Mouse (Mus musculus): ENCODE results near the gene Nmrk2. TPM values are rescaled to one million over a fixed set of nuclear protein-coding genes. Genes with fewer than 3 reads are reported as not detected.
"Not testable (repeated sequence)": the region's sequence is repeated elsewhere in the genome, so short reads cannot be mapped to it uniquely, and the experiment has no call there.

The Nmrk2 gene
- polyA plus RNA-seq, 1 experiment from 2014 or later = not detected

DNA sequence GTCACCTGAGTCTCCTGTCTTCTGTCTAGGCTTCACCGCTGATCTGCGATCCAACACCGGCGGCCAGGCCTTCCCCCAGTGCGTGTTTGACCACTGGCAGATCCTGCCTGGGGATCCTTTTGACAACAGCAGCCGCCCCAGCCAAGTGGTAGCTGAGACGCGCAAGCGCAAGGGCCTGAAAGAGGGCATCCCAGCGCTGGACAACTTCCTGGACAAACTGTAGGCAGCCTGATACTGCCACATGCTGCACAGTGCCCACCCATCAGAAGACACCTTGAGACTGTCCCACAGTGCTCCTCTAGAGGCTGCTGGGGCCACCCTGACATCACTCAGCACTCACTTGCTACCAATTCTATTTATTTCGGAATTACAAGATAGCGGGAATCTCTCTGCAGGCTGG lies 20.0 kb downstream of the Nmrk2 start:
- H3K4me3 ChIP-seq; H3K9me3 ChIP-seq; ATAC-seq (ENCODE audit: insufficient number of reproducible peaks, insufficient read depth, low FRiP score, low TSS enrichment, low read depth); H3K9ac ChIP-seq; H3K27me3 ChIP-seq; H3K4me2 ChIP-seq: not testable (repeated sequence)
- WGBS = 81% methylated on average over 12 of the region's 12 CpGs
- Histone ChIP-seq H3K36me3 (peaks cover 83% of the 10 kb centered on the region), H3K4me1 (peaks cover 58% of the 10 kb centered on the region), H3K27ac (peak overlapping the region; percentile 74; the same call in 1 of the 2 replicates)

DNA sequence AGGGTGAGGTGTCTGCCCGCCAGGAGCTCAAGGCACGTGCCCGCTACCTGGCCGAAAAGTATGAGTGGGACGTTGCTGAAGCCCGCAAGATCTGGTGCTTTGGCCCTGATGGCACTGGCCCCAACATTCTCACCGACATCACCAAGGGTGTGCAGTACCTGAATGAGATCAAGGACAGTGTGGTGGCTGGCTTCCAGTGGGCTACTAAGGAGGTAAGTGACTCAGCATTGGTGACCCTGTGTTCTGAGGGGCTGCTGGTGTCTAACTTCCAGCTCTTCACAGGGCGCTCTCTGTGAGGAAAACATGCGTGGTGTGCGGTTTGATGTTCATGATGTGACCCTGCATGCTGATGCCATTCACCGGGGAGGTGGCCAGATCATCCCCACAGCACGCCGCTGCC lies 20.9 kb downstream of the Nmrk2 start:
- H3K36me3 ChIP-seq = peaks cover 76% of the 10 kb centered on the region

DNA sequence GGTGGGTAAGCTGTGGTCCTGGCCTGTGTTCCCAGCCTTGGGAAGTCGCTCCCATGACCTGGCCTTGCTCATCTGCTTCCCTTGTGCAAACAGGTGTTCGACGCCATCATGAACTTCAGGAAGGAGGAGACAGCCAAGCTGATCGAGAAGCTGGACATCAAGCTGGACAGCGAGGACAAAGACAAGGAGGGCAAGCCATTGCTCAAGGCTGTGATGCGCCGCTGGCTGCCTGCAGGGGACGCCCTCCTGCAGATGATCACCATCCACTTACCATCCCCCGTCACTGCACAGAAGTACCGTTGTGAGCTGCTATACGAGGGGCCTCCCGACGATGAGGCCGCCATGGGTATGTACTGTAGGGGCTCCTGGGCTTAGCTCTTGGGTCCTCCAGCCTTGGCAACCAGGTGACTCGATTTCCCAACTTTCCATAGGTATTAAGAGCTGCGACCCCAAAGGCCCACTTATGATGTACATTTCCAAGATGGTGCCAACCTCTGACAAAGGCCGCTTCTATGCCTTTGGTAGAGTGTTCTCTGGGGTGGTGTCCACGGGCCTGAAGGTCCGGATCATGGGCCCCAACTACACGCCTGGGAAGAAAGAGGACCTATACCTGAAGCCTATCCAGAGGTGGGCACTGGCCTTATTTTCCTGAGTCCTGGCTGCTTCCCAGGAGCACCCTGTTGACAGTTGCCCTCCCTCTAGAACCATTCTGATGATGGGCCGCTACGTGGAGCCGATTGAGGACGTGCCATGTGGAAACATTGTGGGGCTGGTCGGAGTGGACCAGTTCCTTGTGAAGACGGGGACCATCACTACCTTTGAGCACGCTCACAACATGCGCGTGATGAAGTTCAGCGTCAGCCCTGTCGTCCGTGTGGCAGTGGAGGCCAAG lies 22.2 kb downstream of the Nmrk2 start:
- no peak for ATAC-seq (ENCODE audit: insufficient number of reproducible peaks, insufficient read depth, low FRiP score, low TSS enrichment, low read depth)
- H3K9me3 ChIP-seq = no peaks in the 10 kb centered on the region
- WGBS = 89% methylated on average over 32 of the region's 32 CpGs
- H3K27me3 ChIP-seq = no peaks in the 10 kb centered on the region
- no peak overlapping the region for H3K27ac ChIP-seq
- H3K4me3 ChIP-seq = no peak overlapping the region
- H3K9ac ChIP-seq = peak overlapping the region; percentile 99
- H3K4me2 ChIP-seq = no peak overlapping the region
- peaks cover 65% of the 10 kb centered on the region for H3K36me3 ChIP-seq
- H3K4me1 ChIP-seq = peaks cover 62% of the 10 kb centered on the region

More for the DNA sequence above, 20.9 kb downstream of the Nmrk2 start:
- Histone ChIP-seq H3K4me2 (no peak overlapping the region), H3K4me1 (peaks cover 58% of the 10 kb centered on the region), H3K27ac (no peak overlapping the region), H3K9ac (no peak overlapping the region), H3K9me3 (no peaks in the 10 kb centered on the region), H3K27me3 (no peaks in the 10 kb centered on the region), H3K4me3 (no peak overlapping the region)
- ATAC-seq (ENCODE audit: insufficient number of reproducible peaks, insufficient read depth, low FRiP score, low TSS enrichment, low read depth) = no peak
- 96% methylated on average over 13 of the region's 13 CpGs for WGBS

DNA sequence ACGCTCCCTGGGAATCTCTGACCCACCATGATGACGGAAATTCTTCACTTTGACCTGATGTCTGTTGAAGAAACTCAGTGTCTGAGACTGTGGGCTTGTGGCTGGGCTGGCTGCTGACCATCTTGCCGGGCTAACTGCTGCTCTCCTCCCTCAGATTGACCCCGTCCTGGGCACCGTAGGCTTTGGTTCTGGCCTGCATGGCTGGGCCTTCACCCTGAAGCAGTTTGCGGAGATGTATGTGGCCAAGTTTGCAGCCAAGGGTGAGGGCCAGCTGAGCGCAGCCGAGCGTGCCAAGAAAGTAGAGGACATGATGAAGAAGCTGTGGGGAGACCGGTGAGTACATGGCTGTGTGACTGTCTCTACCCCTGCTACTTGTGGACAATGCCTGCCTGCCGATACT lies 22.9 kb downstream of the Nmrk2 start:
- no peaks in the 10 kb centered on the region for H3K27me3 ChIP-seq
- no peak for ATAC-seq (ENCODE audit: insufficient number of reproducible peaks, insufficient read depth, low FRiP score, low TSS enrichment, low read depth)
- peak overlapping the region; percentile 99 for H3K9ac ChIP-seq
- H3K27ac ChIP-seq = no peak overlapping the region
- no peak overlapping the region for H3K4me2 ChIP-seq
- H3K4me1 ChIP-seq = peaks cover 62% of the 10 kb centered on the region
- H3K9me3 ChIP-seq = no peaks in the 10 kb centered on the region
- H3K36me3 ChIP-seq = peaks cover 58% of the 10 kb centered on the region
- 91% methylated on average over 11 of the region's 11 CpGs for WGBS
- H3K4me3 ChIP-seq = 0 out of 2 replicates have a peak overlapping the region, but pooled peaks have one; percentile 96

DNA sequence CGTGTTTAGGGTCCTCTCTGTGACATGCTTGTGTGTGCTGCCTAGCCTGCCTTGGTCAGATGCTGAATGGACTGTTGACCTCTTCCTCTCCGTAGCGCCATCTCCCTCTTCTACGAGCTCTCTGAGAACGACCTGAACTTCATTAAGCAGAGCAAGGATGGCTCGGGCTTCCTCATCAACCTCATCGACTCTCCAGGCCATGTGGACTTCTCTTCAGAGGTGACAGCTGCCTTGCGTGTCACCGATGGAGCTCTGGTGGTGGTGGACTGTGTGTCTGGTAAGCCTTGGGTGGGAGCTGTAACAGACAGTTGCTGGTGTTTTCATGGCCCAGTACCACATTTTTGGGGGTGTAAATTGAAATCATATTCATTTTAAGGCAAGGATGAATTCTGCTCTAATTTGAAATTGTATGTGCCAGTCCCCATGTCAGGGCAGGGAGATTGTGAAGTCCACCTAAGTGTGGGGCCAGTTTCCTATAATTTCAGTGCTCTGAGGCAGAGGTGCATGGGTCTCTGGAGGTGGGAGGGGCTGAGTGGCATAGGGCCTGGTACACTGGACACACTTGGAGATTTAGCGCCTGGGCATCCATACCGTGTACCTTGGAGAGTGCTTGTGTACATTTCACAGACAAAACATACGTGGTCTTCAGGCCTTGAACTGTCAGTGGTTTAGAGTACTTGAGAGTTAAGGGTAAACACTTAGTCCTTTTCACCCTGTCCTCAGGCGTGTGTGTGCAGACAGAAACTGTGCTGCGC lies 23.7 kb downstream of the Nmrk2 start:
- H3K36me3 ChIP-seq = peaks cover 53% of the 10 kb centered on the region
- no peaks in the 10 kb centered on the region for H3K9me3 ChIP-seq
- peak overlapping the region; percentile 44 for H3K27ac ChIP-seq
- peak overlapping the region; percentile 96 for H3K4me3 ChIP-seq
- ATAC-seq (ENCODE audit: insufficient number of reproducible peaks, insufficient read depth, low FRiP score, low TSS enrichment, low read depth) = no peak
- H3K9ac ChIP-seq = peak overlapping the region; percentile 99
- peak overlapping the region; percentile 96 for H3K4me2 ChIP-seq
- H3K27me3 ChIP-seq = no peaks in the 10 kb centered on the region
- WGBS = 71% methylated on average over 14 of the region's 14 CpGs
- peaks cover 64% of the 10 kb centered on the region for H3K4me1 ChIP-seq

DNA sequence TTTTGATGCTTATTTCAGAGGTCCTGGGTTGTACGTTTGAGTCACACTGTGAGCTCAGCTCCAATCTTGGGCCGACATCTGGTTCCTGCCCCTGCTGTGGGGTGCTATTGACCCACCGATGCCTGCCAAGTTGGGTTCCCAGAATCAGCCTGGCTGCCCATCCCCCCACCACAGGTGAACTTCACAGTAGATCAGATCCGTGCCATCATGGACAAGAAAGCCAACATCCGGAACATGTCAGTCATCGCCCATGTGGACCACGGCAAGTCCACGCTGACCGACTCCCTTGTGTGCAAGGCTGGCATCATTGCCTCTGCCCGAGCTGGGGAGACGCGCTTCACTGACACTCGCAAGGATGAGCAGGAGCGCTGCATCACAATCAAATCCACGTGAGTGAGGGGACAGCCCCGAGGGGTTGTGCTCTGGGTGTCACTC lies 24.3 kb downstream of the Nmrk2 start:
- peak overlapping the region; percentile 92 for H3K27ac ChIP-seq
- no peak for ATAC-seq (ENCODE audit: insufficient number of reproducible peaks, insufficient read depth, low FRiP score, low TSS enrichment, low read depth)
- H3K4me3 ChIP-seq = peak overlapping the region; percentile 96
- H3K4me1 ChIP-seq = peaks cover 68% of the 10 kb centered on the region
- no peaks in the 10 kb centered on the region for H3K9me3 ChIP-seq
- WGBS = 16% methylated on average over 16 of the region's 16 CpGs
- H3K27me3 ChIP-seq = no peaks in the 10 kb centered on the region
- H3K36me3 ChIP-seq = peaks cover 53% of the 10 kb centered on the region
- peak overlapping the region; percentile 96 for H3K4me2 ChIP-seq
- peak overlapping the region; percentile 99 for H3K9ac ChIP-seq

DNA sequence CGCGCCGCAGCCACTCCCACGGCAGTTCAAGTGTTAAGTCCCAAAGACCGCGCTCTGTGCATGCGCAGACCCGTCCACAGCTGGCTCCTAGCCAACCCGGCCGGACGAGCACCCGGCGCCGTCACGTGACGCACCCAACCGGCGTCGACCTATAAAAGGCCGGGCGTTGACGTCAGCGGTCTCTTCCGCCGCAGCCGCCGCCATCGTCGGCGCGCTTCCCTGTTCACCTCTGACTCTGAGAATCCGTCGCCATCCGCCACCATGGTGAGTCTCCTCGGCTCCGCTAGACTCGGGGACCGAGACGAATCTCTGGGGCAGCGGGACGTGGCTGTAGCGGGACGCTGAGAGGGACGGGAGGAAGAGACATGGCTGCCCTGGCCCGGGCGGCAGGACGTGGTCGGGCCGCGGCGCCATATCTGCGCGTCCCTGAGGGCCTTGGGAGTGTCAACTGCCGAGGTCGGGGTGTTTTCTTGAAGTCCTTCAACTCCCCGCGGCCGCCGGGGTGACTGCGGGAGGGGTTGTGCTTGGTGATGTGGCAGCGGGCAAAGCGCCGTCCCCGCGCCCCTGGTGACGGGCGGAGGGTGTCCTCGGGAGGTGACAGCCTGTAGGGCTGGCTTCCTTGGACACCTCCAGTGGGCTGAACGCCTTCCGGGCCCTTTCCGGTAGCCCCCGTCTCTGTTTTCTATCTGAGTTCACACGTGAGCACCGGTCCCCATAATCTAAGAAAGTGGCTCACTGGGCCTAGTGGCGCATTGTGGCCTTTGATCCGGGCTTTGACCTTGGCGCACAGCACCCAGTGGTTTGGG lies 25.2 kb downstream of the Nmrk2 start, which contains the start of gene Eef2:
Gene Eef2, plus strand, starts transcription at position 166 of the 806 bp plus-strand sequence.
- peak; percentile 80 for ATAC-seq (ENCODE audit: insufficient number of reproducible peaks, insufficient read depth, low FRiP score, low TSS enrichment, low read depth)
- WGBS = under 1% methylated on average over 77 of the region's 77 CpGs

DNA sequence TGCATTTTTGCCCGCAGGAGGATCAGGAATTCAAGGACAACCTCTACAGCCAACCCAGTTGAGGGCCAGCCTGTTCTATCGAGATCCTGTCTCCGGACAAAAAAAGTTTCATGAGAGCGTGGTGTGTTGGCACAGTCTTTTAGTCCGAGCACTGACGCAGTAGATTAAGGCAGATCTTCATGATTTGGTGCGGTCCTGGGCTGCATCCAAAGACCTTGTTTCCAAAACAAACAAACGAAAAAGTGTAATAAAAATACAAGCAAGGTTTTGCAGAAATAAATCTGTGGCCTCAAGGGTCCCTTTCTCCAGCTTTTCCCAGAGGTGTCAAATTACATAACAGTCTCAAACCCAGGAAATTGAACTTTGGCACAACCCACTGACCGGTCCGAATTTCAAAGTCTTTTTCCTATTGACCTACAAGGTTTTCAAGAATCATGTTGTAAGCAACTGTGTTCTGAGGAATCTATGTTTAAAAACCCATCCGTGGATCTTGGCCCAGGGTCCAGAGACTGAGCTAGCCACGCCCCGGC lies 25.9 kb downstream of the Nmrk2 start:
- ATAC-seq (ENCODE audit: insufficient number of reproducible peaks, insufficient read depth, low FRiP score, low TSS enrichment, low read depth) = no peak
- peaks cover 38% of the 10 kb centered on the region for H3K36me3 ChIP-seq
- H3K4me3 ChIP-seq = peak overlapping the region; percentile 96
- peak overlapping the region; percentile 92 for H3K27ac ChIP-seq
- WGBS = 2% methylated on average over 13 of the region's 13 CpGs
- peak overlapping the region; percentile 96 for H3K4me2 ChIP-seq
- H3K9me3 ChIP-seq = no peaks in the 10 kb centered on the region
- no peaks in the 10 kb centered on the region for H3K27me3 ChIP-seq
- peak overlapping the region; percentile 33; the same call in 1 of the 2 replicates for H3K9ac ChIP-seq
- H3K4me1 ChIP-seq = peaks cover 65% of the 10 kb centered on the region

More for the DNA sequence above, 25.2 kb downstream of the Nmrk2 start, which contains the start of gene Eef2:
- Histone ChIP-seq H3K36me3 (peaks cover 44% of the 10 kb centered on the region), H3K4me1 (peaks cover 68% of the 10 kb centered on the region), H3K27ac (peak within 1 kb of the TSS; percentile 92), H3K4me2 (peak within 1 kb of the TSS; percentile 96), H3K9ac (peak within 1 kb of the TSS; percentile 99), H3K9me3 (no peaks in the 10 kb centered on the region), H3K4me3 (peak within 1 kb of the TSS; percentile 96), H3K27me3 (no peaks in the 10 kb centered on the region)

DNA sequence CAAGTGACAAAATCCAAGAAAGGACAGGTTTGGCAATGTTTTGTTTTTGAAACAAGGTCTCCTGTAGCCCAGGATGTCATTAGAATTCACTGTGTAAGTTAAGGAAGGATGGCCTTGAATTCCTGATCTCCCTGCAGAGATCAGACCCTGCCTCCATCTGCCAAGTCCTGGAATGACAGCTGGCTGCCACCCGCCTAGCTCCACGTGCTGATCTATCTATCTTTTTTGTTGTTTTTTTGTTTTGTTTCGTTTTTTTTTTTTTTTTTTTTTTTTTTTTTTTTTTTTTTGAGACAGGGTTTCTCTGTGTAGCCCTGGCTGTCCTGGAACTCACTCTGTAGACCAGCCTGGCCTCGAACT lies 26.5 kb downstream of the Nmrk2 start:
- not testable (repeated sequence) for H3K27me3 ChIP-seq; H3K9me3 ChIP-seq; ATAC-seq (ENCODE audit: insufficient number of reproducible peaks, insufficient read depth, low FRiP score, low TSS enrichment, low read depth); H3K9ac ChIP-seq
- H3K36me3 ChIP-seq = peaks cover 31% of the 10 kb centered on the region
- peak overlapping the region; percentile 96 for H3K4me2 ChIP-seq
- WGBS = 11% methylated on average over 4 of the region's 4 CpGs
- H3K27ac ChIP-seq = peak overlapping the region; percentile 92
- H3K4me3 ChIP-seq = peak overlapping the region; percentile 45
- H3K4me1 ChIP-seq = peaks cover 60% of the 10 kb centered on the region

DNA sequence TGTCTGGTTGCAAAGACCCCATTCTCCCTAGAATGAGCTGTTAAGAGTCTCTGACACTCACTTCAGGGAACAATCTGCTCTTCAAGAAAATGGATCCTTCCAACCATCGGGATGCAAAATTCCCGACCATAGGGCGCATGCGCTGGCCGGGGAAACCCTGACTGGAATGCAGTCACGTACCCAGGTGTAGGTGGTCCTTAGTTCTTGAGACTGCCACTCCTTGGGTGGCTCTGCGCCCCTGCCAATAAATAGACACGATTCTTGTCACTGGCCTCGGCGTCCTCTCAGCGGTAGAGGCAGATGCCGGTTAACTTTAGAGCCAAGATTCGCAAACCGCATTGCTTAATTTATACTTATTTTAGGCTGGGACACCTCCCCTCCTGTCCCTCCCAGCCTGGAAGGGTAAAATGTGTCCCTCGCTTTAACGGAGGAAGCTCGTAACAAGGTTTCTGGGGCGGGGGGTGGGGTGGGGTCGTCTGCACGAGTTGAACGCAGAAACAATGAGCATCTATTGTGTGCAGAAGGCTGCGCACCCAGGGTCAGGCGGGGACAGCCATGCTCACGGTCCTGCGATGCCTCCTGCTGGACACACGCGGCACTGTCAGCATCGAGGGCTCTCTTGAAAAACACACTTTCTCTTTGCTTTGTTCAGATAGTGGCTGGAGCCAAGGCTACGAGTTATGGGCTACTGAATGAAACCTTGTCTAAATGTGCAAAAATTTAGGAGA lies 27.1 kb downstream of the Nmrk2 start:
- Histone ChIP-seq H3K27ac (peak overlapping the region; percentile 92), H3K4me3 (peak overlapping the region; percentile 45), H3K9me3 (no peaks in the 10 kb centered on the region), H3K9ac (peak overlapping the region; percentile 72), H3K4me2 (peak overlapping the region; percentile 96), H3K36me3 (peaks cover 26% of the 10 kb centered on the region), H3K27me3 (no peaks in the 10 kb centered on the region), H3K4me1 (peaks cover 55% of the 10 kb centered on the region)
- peak; percentile 39; the same call in 1 of the 2 replicates for ATAC-seq (ENCODE audit: insufficient number of reproducible peaks, insufficient read depth, low FRiP score, low TSS enrichment, low read depth)
- under 1% methylated on average over 29 of the region's 29 CpGs for WGBS
